Comparison of ENCODE assay signal across 29 mouse cellular contexts in the genomic region with DNA sequence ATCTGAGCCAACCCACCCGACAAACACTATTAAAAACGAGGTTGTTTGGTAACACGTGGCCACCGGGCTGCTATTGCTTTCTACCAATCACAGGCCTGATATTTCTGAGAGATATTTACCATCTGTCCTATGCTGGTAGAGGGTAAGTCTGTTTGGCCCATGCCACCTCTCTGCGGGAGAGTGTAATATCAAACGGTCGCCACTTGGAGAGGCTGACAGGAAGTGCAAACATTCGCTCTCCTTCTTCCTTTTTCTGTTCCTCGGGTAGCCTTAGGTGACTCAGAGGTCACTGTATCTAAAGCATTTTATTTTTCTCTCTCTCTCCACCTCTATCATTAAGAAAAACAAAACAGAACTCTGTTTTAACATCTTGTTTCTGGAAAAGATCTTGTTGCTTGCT.
DNase-seq lines count a peak whose midpoint lies in the region; ATAC-seq and TF ChIP-seq lines count a peak whose summit lies in the region.
"Had no signal": no experiment of that assay in that cellular context is flagged by ENCODE, and none has a peak within 500 bp of the region (broad histone marks: within the 10 kb centered on the region; RNA-seq: fewer than 3 reads in every experiment).

No protein-coding gene starts in this region.

- peaks cover 2 to 14% of the 10 kb centered on the region in 2 experiments; a peak in 3 of 4 replicates for H3K4me1 ChIP-seq in MEL (ENCODE audit: control insufficient read depth in 1 of 2, insufficient read depth in 2 of 2, low read length in 2 of 2)
- H3K4me1 ChIP-seq: embryonic facial prominence, embryonic 12.5 days; hindbrain, embryonic 13.5 days had no signal

- intact Hi-C loops in gastrocnemius, postnatal 36 days (cut with DNase I), result no loop called here

- TF ChIP-seq POLR2A in MEL (IDR thresholded peaks at IDR 0.05; ENCODE audit: control insufficient read depth in 1 of 2, insufficient read depth in 1 of 2, low read depth in 1 of 2, low read length in 2 of 2, poor library complexity in 1 of 2), result no peak

- no peaks in the 10 kb centered on the region for H3K79me2 ChIP-seq in MEL (ENCODE audit: control insufficient read depth, insufficient read depth, low read length, poor library complexity)

- no peaks in the 10 kb centered on the region for H3K9me3 ChIP-seq in MEL (replicated peaks; ENCODE audit: insufficient read depth, low read length)
- H3K9me3 ChIP-seq: embryonic facial prominence, embryonic 12.5 days; heart, embryonic 13.5 days; hindbrain, embryonic 13.5 days; limb, embryonic 13.5 days; lung, embryonic 15.5 days had no signal

- peak in 1 of 3 experiments; percentile 12; a peak in 1 of 6 replicates for TF ChIP-seq CTCF in MEL (IDR thresholded peaks at IDR 0.05 in 2 of 3, conservative IDR thresholded peaks at IDR 0.05 in 1 of 3; ENCODE audit: control insufficient read depth in 1 of 3, insufficient read depth in 1 of 3, low read depth in 2 of 3, low read length in 3 of 3, poor library complexity in 1 of 3, severe bottlenecking in 1 of 3)

- H3K4me3 ChIP-seq in MEL (ENCODE audit: control insufficient read depth in 1 of 2, insufficient read depth in 1 of 2, low read depth in 2 of 2, low read length in 2 of 2), result peak overlapping the region in 1 of 2 experiments; percentile 38; a peak in 1 of 4 replicates
- H3K4me3 ChIP-seq: embryonic facial prominence, embryonic 12.5 days; heart, embryonic 13.5 days; hindbrain, embryonic 13.5 days; limb, embryonic 13.5 days; lung, embryonic 15.5 days; myocyte had no signal

- no peak for TF ChIP-seq EP300 in MEL (IDR thresholded peaks at IDR 0.05; ENCODE audit: low read depth in 1 of 2, low read length in 2 of 2)

- no peak for TF ChIP-seq RAD21 in MEL (IDR thresholded peaks at IDR 0.05; ENCODE audit: low read depth, low read length)

- peak overlapping the region; percentile 29; the same call in 1 of the 2 replicates for H3K9ac ChIP-seq in MEL (ENCODE audit: control insufficient read depth, low read depth, low read length, poor library complexity, severe bottlenecking)
- H3K9ac ChIP-seq: embryonic facial prominence, embryonic 12.5 days; heart, embryonic 13.5 days; hindbrain, embryonic 13.5 days; limb, embryonic 13.5 days; lung, embryonic 15.5 days had no signal

- H3K36me3 ChIP-seq in MEL (ENCODE audit: control insufficient read depth in 1 of 2, insufficient read depth in 2 of 2, low read length in 2 of 2), result no peaks in the 10 kb centered on the region
- H3K36me3 ChIP-seq: embryonic facial prominence, embryonic 12.5 days; heart, embryonic 13.5 days; hindbrain, embryonic 13.5 days; limb, embryonic 13.5 days; lung, embryonic 15.5 days had no signal

- peak; percentile 65 for DNase-seq in 416B (ENCODE audit: low read depth)
- peak; percentile 56 for DNase-seq in MEL (ENCODE audit: low read depth, low spot score)
- no peak for DNase-seq in right cerebral cortex, postnatal 14 days
- DNase-seq in gastrocnemius, adult 8-10 months (ENCODE audit: low spot score in 2 of 2), result no peak
- DNase-seq in gastrocnemius, postnatal 4 days (ENCODE audit: low spot score in 2 of 2), result no peak
- no peak for DNase-seq in gastrocnemius, postnatal 36 days
- DNase-seq: adrenal gland, adult 8-10 months; B cell, adult 2 months; cerebellum, adult 2 months; cerebellum, postnatal 25 days; gastrocnemius, postnatal 25 days; kidney, adult 18-20 months; kidney, postnatal 4 days; lung, postnatal 36 days; midbrain, embryonic 14.5 days; retina, postnatal 1 day; right cerebral cortex, postnatal 25 days; spleen, adult 18-20 months had no signal

- no peak overlapping the region; the same call in 1 of the 2 replicates for H3K27ac ChIP-seq in MEL (ENCODE audit: control insufficient read depth, low read depth, low read length)
- H3K27ac ChIP-seq: embryonic facial prominence, embryonic 12.5 days; heart, embryonic 13.5 days; hindbrain, embryonic 13.5 days; kidney, postnatal 0 days; limb, embryonic 13.5 days; lung, embryonic 15.5 days had no signal

- ATAC-seq in hematopoietic stem cell, adult 5-6 weeks (replicated peaks in 1 of 2; ENCODE audit: insufficient read depth in 1 of 2, low FRiP score in 2 of 2, low TSS enrichment in 1 of 2, low read depth in 1 of 2, poor library complexity in 2 of 2, severe bottlenecking in 2 of 2), result peak; percentile 50 to 63; a peak in 1 of 4 replicates
- peak; percentile 51; the same call in 1 of the 2 replicates for ATAC-seq in monocyte, adult 5-6 weeks (replicated peaks; ENCODE audit: insufficient number of reproducible peaks, low FRiP score, low TSS enrichment, poor library complexity, severe bottlenecking)
- ATAC-seq: activated CD4-positive, CD25-positive, alpha-beta regulatory T cell, adult 4 months; forebrain, embryonic 14.5 days had no signal

- no peaks in the 10 kb centered on the region for H3K27me3 ChIP-seq in MEL (ENCODE audit: control insufficient read depth in 1 of 2, insufficient read depth in 2 of 2, low read length in 2 of 2)
- H3K27me3 ChIP-seq: embryonic facial prominence, embryonic 12.5 days; heart, embryonic 13.5 days; hindbrain, embryonic 13.5 days; limb, embryonic 13.5 days; lung, embryonic 15.5 days had no signal

TF ChIP-seq in MEL, 35 proteins besides CTCF, POLR2A, EP300 and RAD21:
- TF ChIP-seq MYB (IDR thresholded peaks at IDR 0.05; ENCODE audit: low read depth, low read length) (no peak), ZC3H11A (IDR thresholded peaks at IDR 0.05; ENCODE audit: low read depth, low read length) (no peak), POLR2AphosphoS2 (IDR thresholded peaks at IDR 0.05; ENCODE audit: low read length) (no peak), ETS1 (IDR thresholded peaks at IDR 0.05; ENCODE audit: low read depth, low read length) (no peak), RCOR1 (IDR thresholded peaks at IDR 0.05; ENCODE audit: low read depth, low read length) (no peak), MEF2A (IDR thresholded peaks at IDR 0.05; ENCODE audit: extremely low read depth, insufficient replicate concordance, low read depth, low read length, poor library complexity, severe bottlenecking) (no peak), USF1 (IDR thresholded peaks at IDR 0.05; ENCODE audit: low read depth, low read length) (no peak), MYC (IDR thresholded peaks at IDR 0.05; ENCODE audit: low read depth, low read length) (no peak), NELFE (IDR thresholded peaks at IDR 0.05; ENCODE audit: low read depth, low read length) (no peak), TAL1 (IDR thresholded peaks at IDR 0.05; ENCODE audit: low read length) (no peak), SMC3 (IDR thresholded peaks at IDR 0.05; ENCODE audit: low read depth, low read length) (no peak), GATA1 (IDR thresholded peaks at IDR 0.05; ENCODE audit: low read depth, low read length) (no peak), BHLHE40 (IDR thresholded peaks at IDR 0.05; ENCODE audit: borderline replicate concordance, low read depth, low read length) (no peak), POLR2AphosphoS5 (IDR thresholded peaks at IDR 0.05; ENCODE audit: borderline replicate concordance, low read depth, low read length) (no peak), MAFK (IDR thresholded peaks at IDR 0.05; ENCODE audit: borderline replicate concordance, low read depth, low read length) (no peak)

Comparison
In these comparisons a context has a peak if more than half of its experiments do, and no peak if none do; other contexts are left out.
1. DNase-seq: peak in 416B (single experiment) and MEL (single experiment); none in right cerebral cortex, postnatal 14 days (single experiment), gastrocnemius, adult 8-10 months (0 of 2), gastrocnemius, postnatal 4 days (0 of 2) and gastrocnemius, postnatal 36 days (0 of 2).